Mouse (Mus musculus) ES-E14 (cell line): ENCODE measurements at regions not wholly inside any gene's neighbourhood (a gene's known extent, or its start where the extent isn't known, plus 50 kb on each side); places are given as distances from the start of the nearest gene placed in this dataset.

Experiments
- HCFC1 ChIP-seq: IDR thresholded peaks from 2 replicates; pipeline ENCODE4 v1.6.1; 2012; ENCODE audit warnings: low read length, inconsistent platforms, borderline replicate concordance; ENCODE audit not compliant: insufficient read depth
- ZNF384 ChIP-seq: IDR thresholded peaks from 2 replicates; pipeline ENCODE4 v1.6.1; 2012; ENCODE audit warnings: low read depth, low read length, inconsistent platforms

- TF ChIP-seq HCFC1 (no peak), ZNF384 (no peak)
Measured at GRCm38 (mm10) chr9:91439106-91439505, 73.5 kb upstream of the Zic1 start.
